Mouse (Mus musculus) layer of hippocampus, adult 2 months (tissue): ENCODE results near the gene Tmem167. TPM values are rescaled to one million over a fixed set of nuclear protein-coding genes. Genes with fewer than 3 reads are reported as not detected.

Experiments
- DNase-seq, 2 experiments: peaks; one replicate each; pipeline ENCODE4 v3.0.0; 2022; ENCODE audit warnings: low spot score in 2 of 2
- H3K27ac ChIP-seq: fragments of 200-600 bp; 2 replicates; pipeline ENCODE4 v1.8.1; 2022
- H3K4me3 ChIP-seq: fragments of 200-600 bp; 2 replicates; pipeline ENCODE4 v1.8.1; 2022; ENCODE audit warnings: mild to moderate bottlenecking
- CTCF ChIP-seq: fragments of 200-600 bp; conservative IDR thresholded peaks from 2 replicates; pipeline ENCODE4 v1.8.1; 2022; ENCODE audit warnings: antibody characterized with exemption, mild to moderate bottlenecking, moderate library complexity
- total RNA-seq, 2 experiments: library from RNA; stranded (reverse); gene quantifications; 2 replicates each; pipeline ENCODE4 v1.2.3; 2021

Tmem167 gene
- total RNA-seq, 2 experiments from 2014 or later, result 22.8 to 23.0 TPM

DNA sequence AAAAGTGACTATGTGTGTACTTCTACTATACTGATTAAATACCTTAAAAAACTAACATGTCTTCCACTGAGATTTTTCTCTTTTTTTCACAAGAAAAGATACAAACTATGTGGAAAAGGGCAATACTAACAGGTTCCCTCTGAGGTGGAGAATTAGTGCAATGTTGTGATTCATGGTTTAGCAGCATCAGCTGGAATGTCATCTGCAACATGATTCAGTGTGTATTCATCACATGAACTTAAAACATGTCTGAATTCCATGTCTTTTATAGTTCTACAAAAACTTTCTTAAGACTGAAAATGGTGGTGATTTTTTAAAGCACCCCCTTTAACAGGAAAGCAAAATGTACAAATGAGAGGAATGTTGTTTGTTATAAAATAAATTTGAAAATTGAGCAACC is 63.0 kb downstream of the Tmem167 start:
- DNase-seq, result no peak
- no peak for TF ChIP-seq CTCF
- no peak overlapping the region for H3K27ac ChIP-seq
- no peak overlapping the region for H3K4me3 ChIP-seq

DNA sequence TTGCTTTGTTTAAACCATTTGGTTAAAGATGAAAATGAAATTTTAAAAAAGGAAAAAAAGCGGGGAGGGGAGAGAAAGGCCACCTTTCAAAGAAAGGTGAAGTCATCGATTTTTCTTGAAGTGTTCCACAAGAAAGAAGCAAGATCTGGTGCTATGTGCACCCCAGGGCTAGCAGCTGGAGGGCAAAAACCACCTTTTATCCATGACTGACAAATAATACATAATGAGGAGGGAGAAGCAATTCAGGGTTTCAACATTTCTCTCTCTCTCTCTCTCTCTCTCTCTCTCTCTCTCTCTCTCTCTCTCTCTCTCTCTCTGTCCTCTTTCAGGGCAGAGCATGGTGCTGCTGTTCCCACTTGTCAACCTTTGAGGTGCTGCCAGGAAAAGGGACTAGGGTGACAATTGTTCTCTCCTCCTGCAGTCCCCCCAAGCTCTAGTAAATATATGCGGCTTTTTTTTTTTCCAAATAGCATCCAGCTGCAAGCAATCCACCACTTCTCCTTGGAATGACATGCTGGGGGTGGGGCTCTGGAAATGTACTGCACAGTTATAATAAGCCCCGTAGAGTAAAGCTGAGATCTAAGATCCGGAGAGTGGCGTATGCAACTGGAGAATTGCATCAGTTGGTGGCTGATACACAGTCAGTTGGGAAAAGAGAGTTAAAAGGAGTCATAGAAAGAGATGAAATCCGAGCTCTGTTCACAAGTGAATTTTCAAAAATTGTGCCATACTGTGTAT is 63.8 kb downstream of the Tmem167 start:
- no peak for DNase-seq
- Histone ChIP-seq H3K4me3 (no peak overlapping the region), H3K27ac (no peak overlapping the region)
- no peak for TF ChIP-seq CTCF

DNA sequence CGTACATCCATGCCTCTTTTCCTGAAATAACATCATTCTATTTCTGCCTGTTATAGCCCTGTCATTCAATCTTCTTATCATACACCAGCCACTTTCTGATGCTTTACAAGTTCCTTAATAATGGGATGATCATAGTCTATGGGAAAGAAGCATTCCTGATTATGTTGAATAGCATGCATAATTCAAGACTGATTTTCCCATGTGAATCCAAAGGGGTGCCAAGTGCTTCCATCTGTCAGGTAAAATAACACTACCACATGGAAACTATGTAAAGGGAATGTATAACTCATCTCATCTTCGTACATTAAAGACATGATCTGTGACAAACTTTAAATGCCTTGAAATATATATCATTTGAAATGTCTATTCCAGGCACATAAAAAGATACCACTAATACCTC is 75.2 kb downstream of the Tmem167 start:
- no peak overlapping the region for H3K4me3 ChIP-seq
- TF ChIP-seq CTCF, result no peak
- no peak overlapping the region for H3K27ac ChIP-seq
- no peak for DNase-seq

DNA sequence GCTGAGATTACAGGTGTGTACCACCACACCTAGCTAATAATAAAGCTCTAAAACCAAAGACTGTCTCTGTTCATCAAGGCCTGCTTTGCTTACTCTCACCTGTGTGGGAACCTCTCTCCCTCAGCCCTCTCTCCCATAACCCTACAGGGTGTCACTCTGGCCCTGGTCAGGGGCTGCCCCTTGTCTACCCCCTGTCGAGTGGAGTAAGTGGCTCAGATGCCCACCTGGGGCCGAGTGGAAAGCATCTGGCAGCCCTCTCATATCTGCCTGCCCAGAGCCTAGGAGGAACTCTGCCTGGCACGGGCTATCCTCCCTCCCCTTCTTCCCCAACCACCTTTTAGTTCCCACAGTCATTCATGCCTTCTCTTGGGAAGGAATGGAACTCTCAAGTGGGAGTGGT is 78.1 kb downstream of the Tmem167 start:
- no peak overlapping the region for H3K27ac ChIP-seq
- no peak overlapping the region for H3K4me3 ChIP-seq
- DNase-seq, result no peak
- TF ChIP-seq CTCF, result no peak

DNA sequence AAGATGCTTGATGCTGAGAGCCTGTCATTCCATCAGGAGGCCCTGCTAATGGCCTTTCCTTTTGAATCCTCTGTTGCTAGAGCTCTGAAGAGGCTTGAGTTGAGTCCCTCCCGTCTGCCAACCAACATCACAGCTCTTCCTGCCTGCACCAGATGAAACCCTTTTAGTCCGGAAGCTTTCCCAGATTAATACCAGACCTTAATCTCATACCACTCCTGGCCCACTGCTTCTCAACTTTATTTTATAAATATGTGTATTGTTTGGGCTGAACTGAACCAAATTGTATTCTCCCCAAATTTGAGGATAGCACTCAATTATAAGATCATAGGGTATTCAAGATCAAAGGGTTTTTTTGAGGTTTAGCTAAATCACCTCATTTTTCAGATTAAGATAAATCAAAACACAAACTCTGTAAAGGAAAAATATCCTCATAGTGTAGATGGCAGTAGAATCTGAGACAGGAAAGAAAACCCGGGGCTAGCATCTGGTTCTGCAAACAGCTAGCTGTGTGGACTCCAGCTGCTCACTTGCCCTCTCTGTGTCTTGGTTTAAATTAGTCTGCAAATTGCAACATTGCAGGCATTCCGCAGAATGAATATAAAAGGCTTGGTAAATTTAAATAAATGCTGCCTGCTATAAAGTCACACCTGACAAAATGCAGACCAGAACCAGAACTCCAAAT is 81.3 kb downstream of the Tmem167 start:
- Histone ChIP-seq H3K27ac (no peak overlapping the region), H3K4me3 (no peak overlapping the region)
- TF ChIP-seq CTCF, result no peak
- no peak for DNase-seq

DNA sequence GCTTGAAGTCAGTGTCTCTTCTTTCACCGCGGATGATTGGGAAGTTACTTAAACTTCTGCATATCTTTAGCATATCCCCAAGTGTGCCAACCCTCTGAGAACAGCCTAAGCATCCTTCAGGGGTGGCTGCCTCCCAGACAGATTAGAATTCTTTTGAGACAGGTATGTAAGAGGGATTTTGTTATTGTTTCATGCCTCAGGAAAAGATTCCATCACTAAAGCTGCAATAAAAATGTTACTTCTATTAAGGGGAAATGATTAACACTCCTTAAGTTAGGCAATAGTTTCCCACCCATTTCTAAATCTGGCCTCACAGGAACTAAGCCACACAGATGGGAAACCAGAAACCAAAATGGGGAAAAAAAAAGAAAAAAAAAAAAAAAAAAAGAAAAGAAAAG is 81.9 kb downstream of the Tmem167 start:
- no peak overlapping the region for H3K27ac ChIP-seq
- TF ChIP-seq CTCF, result no peak
- DNase-seq, result no peak
- H3K4me3 ChIP-seq, result no peak overlapping the region

DNA sequence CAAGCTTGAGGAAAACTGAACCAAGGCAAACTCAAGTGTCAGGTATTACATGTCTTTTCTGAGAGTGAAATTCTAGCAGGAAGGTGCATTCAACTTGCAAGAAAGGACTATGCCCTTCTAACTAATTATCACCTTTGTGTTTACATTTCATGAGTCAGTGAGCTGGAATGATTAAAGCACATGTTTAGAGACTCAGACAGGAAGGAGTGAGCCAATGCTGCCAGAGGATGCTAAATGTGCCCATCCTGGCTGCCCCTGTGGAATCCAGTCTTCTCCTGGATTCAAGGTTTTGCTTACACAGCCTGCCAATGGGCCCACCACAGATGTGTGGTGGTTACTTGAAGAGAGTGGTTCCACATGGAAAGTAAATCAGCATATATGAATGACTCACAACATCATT is 82.5 kb downstream of the Tmem167 start:
- DNase-seq, result no peak
- Histone ChIP-seq H3K4me3 (no peak overlapping the region), H3K27ac (no peak overlapping the region)
- no peak for TF ChIP-seq CTCF

DNA sequence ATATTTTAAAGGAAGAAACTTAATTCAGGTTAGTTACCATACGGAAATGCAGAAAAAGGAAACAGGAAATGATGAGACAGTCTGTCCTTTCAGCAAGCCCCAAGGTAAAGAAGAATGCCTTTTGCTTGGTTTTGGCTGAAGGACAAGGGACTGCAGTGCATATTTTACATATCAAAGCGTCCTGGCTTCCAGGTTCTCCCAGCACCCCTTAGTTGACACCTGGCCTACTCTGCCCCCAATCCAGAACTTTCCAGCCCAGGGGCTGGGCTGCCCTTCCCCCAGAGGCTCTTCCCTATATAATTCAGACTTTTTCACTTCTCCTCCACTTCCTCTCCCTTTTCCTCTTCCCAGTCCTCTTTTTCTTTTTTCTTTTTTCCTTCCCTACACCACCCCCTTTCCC is 86.7 kb downstream of the Tmem167 start:
- Histone ChIP-seq H3K27ac (no peak overlapping the region), H3K4me3 (no peak overlapping the region)
- no peak for DNase-seq
- TF ChIP-seq CTCF, result no peak

DNA sequence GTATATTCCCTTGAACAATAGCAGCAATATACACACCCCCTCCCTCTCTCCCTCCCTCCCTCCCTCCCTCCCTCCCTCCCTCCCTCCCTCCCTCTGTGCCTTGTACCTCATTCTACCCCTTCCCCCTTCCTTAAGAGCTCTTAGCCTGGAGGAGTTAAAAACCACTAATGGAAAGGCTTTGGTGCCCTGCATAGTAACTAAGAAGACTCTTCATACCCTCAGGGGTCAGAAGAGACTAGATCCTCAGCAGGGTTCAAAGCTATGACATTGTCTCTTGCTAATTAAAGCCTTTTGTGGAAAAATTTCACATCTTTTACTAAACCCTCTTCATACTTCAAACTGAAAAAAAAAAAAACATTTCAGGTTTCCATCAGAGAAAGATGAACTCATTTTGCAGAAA is 93.3 kb downstream of the Tmem167 start:
- DNase-seq, result no peak
- no peak for TF ChIP-seq CTCF
- Histone ChIP-seq H3K27ac (no peak overlapping the region), H3K4me3 (no peak overlapping the region)

DNA sequence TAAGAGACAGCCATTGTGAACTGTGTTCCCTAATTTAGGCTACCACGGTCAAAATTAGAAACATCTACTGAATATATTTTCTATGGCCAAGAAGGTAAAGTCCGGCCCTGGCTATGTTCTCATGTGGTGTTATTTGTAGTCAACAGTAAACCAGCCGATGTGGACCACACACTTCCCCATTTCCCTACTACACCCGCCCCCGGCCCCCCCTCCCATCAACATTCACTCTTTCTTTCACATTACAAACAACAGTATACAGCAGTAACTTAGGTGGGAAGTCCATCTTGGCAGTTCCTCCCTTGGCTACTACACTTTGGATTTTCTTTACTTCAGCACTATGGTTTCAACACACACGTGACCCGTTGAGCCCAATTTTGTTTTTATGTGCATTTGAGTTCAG is 94.6 kb downstream of the Tmem167 start:
- TF ChIP-seq CTCF, result no peak
- H3K4me3 ChIP-seq, result no peak overlapping the region
- DNase-seq, result no peak
- no peak overlapping the region for H3K27ac ChIP-seq

DNA sequence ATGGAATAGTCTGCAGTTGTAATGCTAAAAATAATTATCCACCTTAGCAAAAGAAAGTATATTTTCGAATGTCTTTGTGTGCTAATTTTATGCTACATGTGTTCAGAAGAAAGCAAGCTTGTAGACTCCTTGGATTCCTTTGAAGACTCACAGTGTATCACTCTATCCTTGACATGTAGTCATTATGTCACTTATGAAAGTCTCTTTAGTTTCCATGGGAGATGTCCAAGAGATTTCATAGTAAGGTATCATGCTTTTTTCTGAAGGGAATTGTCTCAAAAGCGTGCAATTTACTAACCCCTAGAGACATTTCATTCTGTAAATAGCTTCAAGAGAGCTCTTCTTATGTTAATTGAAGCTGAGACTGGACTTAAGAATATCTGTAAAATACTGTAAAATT is 97.8 kb downstream of the Tmem167 start:
- TF ChIP-seq CTCF, result no peak
- H3K27ac ChIP-seq, result no peak overlapping the region

DNA sequence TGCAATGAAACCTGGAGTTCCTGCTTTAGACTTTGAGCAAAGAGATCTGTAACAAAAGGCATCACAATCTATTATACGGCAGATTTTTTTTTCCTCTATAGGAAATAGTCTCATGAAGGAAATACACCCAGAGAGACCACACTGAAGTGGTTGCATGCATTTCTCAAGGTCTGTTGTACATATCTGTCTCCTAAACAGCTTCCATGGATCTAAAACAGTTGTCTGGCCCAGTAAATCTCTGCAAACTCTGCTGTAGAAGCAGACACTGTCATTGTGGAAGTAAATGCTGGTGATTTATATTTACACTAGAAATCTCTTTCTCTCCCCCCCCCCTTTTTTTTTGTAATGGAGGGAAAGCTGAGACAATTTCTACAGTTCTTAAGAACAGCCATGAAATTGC is 99.1 kb downstream of the Tmem167 start:
- no peak for DNase-seq
- TF ChIP-seq CTCF, result no peak
- no peak overlapping the region for H3K4me3 ChIP-seq
- no peak overlapping the region for H3K27ac ChIP-seq

More for the DNA sequence above, 97.8 kb downstream of the Tmem167 start:
- DNase-seq, result no peak
- H3K4me3 ChIP-seq, result no peak overlapping the region

DNA sequence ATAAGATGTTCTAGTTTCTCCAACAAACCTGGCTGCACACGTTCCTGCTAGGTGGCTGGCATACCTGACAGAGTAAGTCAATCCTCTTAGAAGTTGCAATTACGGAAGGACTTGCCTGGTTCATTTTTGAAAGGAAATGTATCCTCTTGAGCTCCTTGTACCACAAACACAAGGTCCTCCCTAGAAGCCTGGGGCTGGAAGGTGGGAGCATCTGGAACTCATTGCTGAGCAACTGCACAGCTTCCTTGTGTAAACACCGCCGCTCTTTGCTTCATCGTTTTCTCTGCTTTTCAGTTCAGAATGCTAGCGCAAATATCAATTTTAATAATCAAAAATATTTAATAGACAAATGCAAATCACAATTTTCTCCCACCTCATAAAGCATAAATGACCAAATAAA is 102.9 kb downstream of the Tmem167 start:
- TF ChIP-seq CTCF, result no peak
- Histone ChIP-seq H3K4me3 (no peak overlapping the region), H3K27ac (no peak overlapping the region)
- no peak for DNase-seq

Other genes starting within 250 kb of the Tmem167 start
- 10 to 100 TPM; 13.2 to 17.1 TPM for gene Xrcc4, start 485 bp downstream of the Tmem167 start, total RNA-seq